Mouse (Mus musculus) kidney, postnatal 0 days (tissue): ENCODE measurements around the gene Nr1h3. TPM values are rescaled to one million over a fixed set of nuclear protein-coding genes. Genes with fewer than 3 reads are reported as not detected.

Experiments used
- ATAC-seq: fragments of 200-750 bp; cut with Nextera tagmentation; replicated peaks from 2 replicates; pipeline ENCODE4 v1.8.0; 2017; ENCODE audit warnings: low read depth, moderate number of reproducible peaks, moderate TSS enrichment, moderate library complexity; ENCODE audit not compliant: low FRiP score
- DNase-seq: peaks from one replicate; pipeline ENCODE4 v3.0.0-alpha.2; 2016; ENCODE audit warnings: low spot score
- H3K27ac ChIP-seq: fragments of 300-500 bp; sonication (generic); 2 replicates; pipeline ENCODE4 v1.5.1; 2014; ENCODE audit warnings: mild to moderate bottlenecking
- H3K27me3 ChIP-seq: fragments of 300-500 bp; sonication (generic); 2 replicates; pipeline ENCODE4 v1.6.1; 2014; ENCODE audit warnings: low read length, mixed read lengths; ENCODE audit not compliant: insufficient read depth
- H3K36me3 ChIP-seq: fragments of 300-500 bp; sonication (generic); 2 replicates; pipeline ENCODE4 v1.6.1; 2014; ENCODE audit warnings: low read length, mixed read lengths; ENCODE audit not compliant: insufficient read depth
- H3K4me1 ChIP-seq: fragments of 300-500 bp; sonication (generic); replicated peaks from 2 replicates; pipeline ENCODE4 v1.6.1; 2014; ENCODE audit warnings: antibody characterized with exemption, low read length, mixed read lengths; ENCODE audit not compliant: insufficient read depth
- H3K4me2 ChIP-seq: fragments of 300-500 bp; sonication (generic); 2 replicates; pipeline ENCODE4 v1.6.1; 2014; ENCODE audit warnings: mild to moderate bottlenecking, low read length, moderate library complexity, mixed read lengths
- H3K4me3 ChIP-seq: fragments of 300-500 bp; sonication (generic); replicated peaks from 2 replicates; pipeline ENCODE4 v1.5.1; 2014; ENCODE audit warnings: low read depth, low read length
- H3K9ac ChIP-seq: fragments of 300-500 bp; sonication (generic); 2 replicates; pipeline ENCODE4 v1.6.1; 2014; ENCODE audit warnings: low read depth, low read length
- H3K9me3 ChIP-seq: fragments of 300-500 bp; sonication (generic); replicated peaks from 2 replicates; pipeline ENCODE4 v1.6.1; 2016; ENCODE audit warnings: low read length, inconsistent platforms, mixed read lengths
- CTCF ChIP-seq: IDR thresholded peaks from 2 replicates; pipeline ENCODE4 v1.5.1; 2016; ENCODE audit warnings: antibody characterized with exemption, low read depth, mild to moderate bottlenecking, moderate library complexity
- WGBS: fragments of 180-500 bp; shearing (Covaris S2); extraction: QIAGEN DNeasy Blood & Tissue Kit; methylation state at CpG from one replicate; pipeline ENCODE4 v1.1.7; 2014; 5-methylcytosine and 5-hydroxymethylcytosine counted together
- polyA plus RNA-seq: library from polyadenylated mRNA; unstranded; fragments of >200 nt; fragmentation: Nextera tagmentation; extraction: Ambion mirVana; gene quantifications from 2 replicates; pipeline ENCODE4 v1.2.1, GENCODE M21; 2015

The Nr1h3 gene
- polyA plus RNA-seq, 1 experiment from 2014 or later = 4.1 TPM

- Histone ChIP-seq H3K9ac (no peak overlapping the region), H3K27me3 (no peaks in the 10 kb centered on the region), H3K4me1 (peaks cover 2% of the 10 kb centered on the region; the same call in 1 of the 2 replicates), H3K4me3 (no peak overlapping the region), H3K4me2 (no peak overlapping the region), H3K27ac (no peak overlapping the region), H3K36me3 (no peaks in the 10 kb centered on the region), H3K9me3 (no peaks in the 10 kb centered on the region)
- DNase-seq = no peak
- ATAC-seq = no peak
- no peak for TF ChIP-seq CTCF
- WGBS = 83% methylated on average over 16 of the region's 16 CpGs
Observed at GRCm38 (mm10) chr2:91190501-91190900, 12.1 kb downstream of the Nr1h3 start.

GRCm38 (mm10) chr2:91187431-91187830 is 15.2 kb downstream of the Nr1h3 start:
- Histone ChIP-seq H3K9me3 (no peaks in the 10 kb centered on the region), H3K4me3 (no peak overlapping the region), H3K36me3 (no peaks in the 10 kb centered on the region), H3K27me3 (no peaks in the 10 kb centered on the region), H3K27ac (no peak overlapping the region), H3K4me2 (no peak overlapping the region), H3K4me1 (no peaks in the 10 kb centered on the region), H3K9ac (no peak overlapping the region)
- DNase-seq (no peak), ATAC-seq (no peak)
- no peak for TF ChIP-seq CTCF
- WGBS = 55% methylated on average over 4 of the region's 4 CpGs

- peaks cover 4% of the 10 kb centered on the region; the same call in 1 of the 2 replicates for H3K4me1 ChIP-seq
- DNase-seq (no peak), ATAC-seq (no peak)
- H3K9me3 ChIP-seq = no peaks in the 10 kb centered on the region
- TF ChIP-seq CTCF = no peak
- H3K27me3 ChIP-seq = no peaks in the 10 kb centered on the region
- no peaks in the 10 kb centered on the region for H3K36me3 ChIP-seq
- H3K4me2 ChIP-seq = no peak overlapping the region
- H3K27ac ChIP-seq = no peak overlapping the region
- H3K9ac ChIP-seq = no peak overlapping the region
- WGBS = 70% methylated on average over 1 of the region's 1 CpGs
- no peak overlapping the region for H3K4me3 ChIP-seq
Observed at GRCm38 (mm10) chr2:91186208-91186607, 16.4 kb downstream of the Nr1h3 start.

- H3K36me3 ChIP-seq = no peaks in the 10 kb centered on the region
- ATAC-seq = no peak
- WGBS = 65% methylated on average over 15 of the region's 15 CpGs
- TF ChIP-seq CTCF = no peak
- H3K4me1 ChIP-seq = peaks cover 4% of the 10 kb centered on the region; the same call in 1 of the 2 replicates
- H3K27ac ChIP-seq = peak within 1 kb of the TSS; percentile 61
- peak within 1 kb of the TSS; percentile 95 for H3K4me2 ChIP-seq
- peak within 1 kb of the TSS; percentile 81 for H3K4me3 ChIP-seq
- H3K9ac ChIP-seq = peak within 1 kb of the TSS; percentile 68
- no peaks in the 10 kb centered on the region for H3K9me3 ChIP-seq
- H3K27me3 ChIP-seq = no peaks in the 10 kb centered on the region
- DNase-seq = no peak
Observed at GRCm38 (mm10) chr2:91183711-91184405, 18.8 kb downstream of the Nr1h3 start, which contains the start of gene Madd. Gene Madd, minus strand, starts transcription at chr2:91183837.

GRCm38 (mm10) chr2:91183148-91183513 is 19.5 kb downstream of the Nr1h3 start:
- peak; percentile 94 for DNase-seq
- peak; percentile 94 for ATAC-seq
- Histone ChIP-seq H3K4me1 (peaks cover 4% of the 10 kb centered on the region; the same call in 1 of the 2 replicates), H3K4me3 (peak overlapping the region; percentile 81), H3K9me3 (no peaks in the 10 kb centered on the region), H3K27ac (peak overlapping the region; percentile 61), H3K9ac (peak overlapping the region; percentile 68), H3K4me2 (peak overlapping the region; percentile 95), H3K27me3 (no peaks in the 10 kb centered on the region), H3K36me3 (no peaks in the 10 kb centered on the region)
- no peak for TF ChIP-seq CTCF
- WGBS = 0% methylated on average over 9 of the region's 9 CpGs

- Histone ChIP-seq H3K9me3 (no peaks in the 10 kb centered on the region), H3K27me3 (no peaks in the 10 kb centered on the region), H3K36me3 (no peaks in the 10 kb centered on the region), H3K4me2 (peak overlapping the region; percentile 95), H3K27ac (peak overlapping the region; percentile 61), H3K9ac (peak overlapping the region; percentile 68), H3K4me3 (peak overlapping the region; percentile 81), H3K4me1 (peaks cover 4% of the 10 kb centered on the region; the same call in 1 of the 2 replicates)
- TF ChIP-seq CTCF = no peak
- ATAC-seq (peak; percentile 93), DNase-seq (peak; percentile 69)
- under 1% methylated on average over 79 of the region's 81 CpGs for WGBS
Observed at GRCm38 (mm10) chr2:91182405-91183147, 20.1 kb downstream of the Nr1h3 start.
